Mouse (Mus musculus): Measurements from ENCODE around the gene BC017158.

GRCm38 (mm10) chr7:128256783-128257334 lies 41.1 kb downstream of the BC017158 start:
- TF ChIP-seq CTCF (IDR thresholded peaks at IDR 0.05; ENCODE audit: low read depth, low read length) = no peak
- TF ChIP-seq TAL1 (conservative IDR thresholded peaks at IDR 0.05; ENCODE audit: low read depth, low read length) = no peak
